Mouse (Mus musculus) lung, adult 2 months (tissue): ENCODE results near the gene Pelp1. TPM values are rescaled to one million over a fixed set of nuclear protein-coding genes. Genes with fewer than 3 reads are reported as not detected.
"Not testable (repeated sequence)": the region's sequence is repeated elsewhere in the genome, so short reads cannot be mapped to it uniquely, and the experiment has no call there.

Source experiments
- DNase-seq: peaks from one replicate; pipeline ENCODE4 v3.0.0; 2022
- H3K4me1 ChIP-seq: fragments of 200-500 bp; 2 replicates; pipeline ENCODE4 v1.6.1; 2011; ENCODE audit warnings: low read length; ENCODE audit not compliant: control insufficient read depth, insufficient read depth
- H3K4me3 ChIP-seq: fragments of 200-500 bp; replicated peaks from 2 replicates; pipeline ENCODE3; 2011; ENCODE audit warnings: low read depth, mild to moderate bottlenecking, control low read depth, low read length; ENCODE audit errors: extremely low read depth
- CTCF ChIP-seq: fragments of 200-500 bp; IDR thresholded peaks from 2 replicates; pipeline ENCODE4 v1.5.1; 2011; ENCODE audit warnings: mild to moderate bottlenecking, low read length, control low read depth; ENCODE audit not compliant: insufficient read depth
- POLR2A ChIP-seq: fragments of 200-500 bp; IDR thresholded peaks from 2 replicates; pipeline ENCODE4 v1.6.1; 2011; ENCODE audit warnings: low read depth, mild to moderate bottlenecking, control low read depth, low read length, borderline replicate concordance; ENCODE audit errors: extremely low read depth
- WGBS: fragments of 180-500 bp; shearing (Covaris S2); methylation state at CpG from one replicate; pipeline ENCODE4 v1.1.7; 2018; 5-methylcytosine and 5-hydroxymethylcytosine counted together
- polyA plus RNA-seq: library from polyadenylated mRNA; depleted of rRNA; stranded (reverse); fragments of >200 nt; gene quantifications from 2 replicates; pipeline ENCODE4 v1.2.3, GENCODE M21; 2012

Gene Pelp1
- polyA plus RNA-seq, 1 experiment: 17.4 TPM

GRCm38 (mm10) chr11:70387436-70387835 is 22.4 kb downstream of the Pelp1 start:
- Histone ChIP-seq H3K4me1 (no peaks in the 10 kb centered on the region), H3K4me3 (no peak overlapping the region)
- WGBS: 80% methylated on average over 5 of the region's 5 CpGs
- DNase-seq: no peak
- no peak for TF ChIP-seq CTCF
- TF ChIP-seq POLR2A: no peak

GRCm38 (mm10) chr11:70384136-70384535 is 25.7 kb downstream of the Pelp1 start:
- DNase-seq: no peak
- Histone ChIP-seq H3K4me1 (no peaks in the 10 kb centered on the region), H3K4me3 (no peak overlapping the region)
- 61% methylated on average over 3 of the region's 3 CpGs for WGBS
- TF ChIP-seq CTCF (no peak), POLR2A (no peak)

GRCm38 (mm10) chr11:70381330-70381729 is 28.5 kb downstream of the Pelp1 start:
- TF ChIP-seq CTCF (no peak), POLR2A (no peak)
- Histone ChIP-seq H3K4me1 (no peaks in the 10 kb centered on the region), H3K4me3 (no peak overlapping the region)
- no peak for DNase-seq
- WGBS: 81% methylated on average over 2 of the region's 2 CpGs

GRCm38 (mm10) chr11:70380478-70381005 is 29.3 kb downstream of the Pelp1 start:
- DNase-seq: no peak
- no peaks in the 10 kb centered on the region for H3K4me1 ChIP-seq
- TF ChIP-seq POLR2A: no peak
- no peak for TF ChIP-seq CTCF
- 36% methylated on average over 1 of the region's 1 CpGs for WGBS
- no peak overlapping the region for H3K4me3 ChIP-seq

- no peak for TF ChIP-seq POLR2A
- no peak for TF ChIP-seq CTCF
- Histone ChIP-seq H3K4me1 (no peaks in the 10 kb centered on the region), H3K4me3 (no peak overlapping the region)
- WGBS: 58% methylated on average over 6 of the region's 6 CpGs
- DNase-seq: no peak
Measured at GRCm38 (mm10) chr11:70376054-70376453, 33.8 kb downstream of the Pelp1 start.

- Histone ChIP-seq H3K4me3 (no peak overlapping the region), H3K4me1 (no peaks in the 10 kb centered on the region)
- 65% methylated on average over 3 of the region's 3 CpGs for WGBS
- TF ChIP-seq POLR2A: no peak
- TF ChIP-seq CTCF: no peak
- DNase-seq: no peak
Measured at GRCm38 (mm10) chr11:70374302-70374701, 35.5 kb downstream of the Pelp1 start.

- no peaks in the 10 kb centered on the region for H3K4me1 ChIP-seq
- TF ChIP-seq POLR2A (no peak), CTCF (no peak)
- WGBS: 56% methylated on average over 7 of the region's 7 CpGs
- H3K4me3 ChIP-seq: no peak overlapping the region
- DNase-seq: no peak
Measured at GRCm38 (mm10) chr11:70372849-70373557, 36.8 kb downstream of the Pelp1 start.

GRCm38 (mm10) chr11:70372396-70372795 is 37.4 kb downstream of the Pelp1 start:
- H3K4me3 ChIP-seq: no peak overlapping the region
- H3K4me1 ChIP-seq: no peaks in the 10 kb centered on the region
- DNase-seq: no peak
- TF ChIP-seq CTCF (no peak), POLR2A (no peak)

- not testable (repeated sequence) for H3K4me3 ChIP-seq, H3K4me1 ChIP-seq, DNase-seq
- 81% methylated on average over 2 of the region's 2 CpGs for WGBS
Measured at GRCm38 (mm10) chr11:70368626-70369025, 41.2 kb downstream of the Pelp1 start.

- not testable (repeated sequence) for DNase-seq, H3K4me1 ChIP-seq, H3K4me3 ChIP-seq
- WGBS: 79% methylated on average over 6 of the region's 6 CpGs
Measured at GRCm38 (mm10) chr11:70367701-70368100, 42.1 kb downstream of the Pelp1 start.
